Mouse (Mus musculus): ENCODE measurements at regions not wholly inside any gene's neighbourhood (a gene's known extent, or its start where the extent isn't known, plus 50 kb on each side); places are given as distances from the start of the nearest gene placed in this dataset.

GRCm38 (mm10) chr6:117299503-117300288 lies 131.4 kb downstream of the Cxcl12 start:
- TF ChIP-seq USF2 (IDR thresholded peaks at IDR 0.05; ENCODE audit: borderline replicate concordance in 1 of 2, insufficient read depth in 1 of 2, low read depth in 1 of 2, low read length in 2 of 2) (no peak), CTCF (IDR thresholded peaks at IDR 0.05 in 2 of 3, conservative IDR thresholded peaks at IDR 0.05 in 1 of 3; ENCODE audit: control insufficient read depth in 1 of 3, insufficient read depth in 1 of 3, low read depth in 2 of 3, low read length in 3 of 3, poor library complexity in 1 of 3, severe bottlenecking in 1 of 3) (no peak), E2F4 (IDR thresholded peaks at IDR 0.05; ENCODE audit: borderline replicate concordance, low read depth, low read length) (no peak), SMC3 (IDR thresholded peaks at IDR 0.05; ENCODE audit: low read depth, low read length) (no peak), POLR2A (IDR thresholded peaks at IDR 0.05; ENCODE audit: control insufficient read depth in 1 of 2, insufficient read depth in 1 of 2, low read depth in 1 of 2, low read length in 2 of 2, poor library complexity in 1 of 2) (no peak), EP300 (IDR thresholded peaks at IDR 0.05; ENCODE audit: low read depth in 1 of 2, low read length in 2 of 2) (no peak), MAX (IDR thresholded peaks at IDR 0.05; ENCODE audit: low read length) (no peak), MYB (IDR thresholded peaks at IDR 0.05; ENCODE audit: low read depth, low read length) (no peak), MEF2A (IDR thresholded peaks at IDR 0.05; ENCODE audit: extremely low read depth, insufficient replicate concordance, low read depth, low read length, poor library complexity, severe bottlenecking) (no peak)
